Mouse (Mus musculus) kidney, adult 2 months (tissue): ENCODE data around the gene Gdnf.

ENCODE experiments used
- CTCF ChIP-seq: fragments of 200-500 bp; conservative IDR thresholded peaks from 2 replicates; pipeline ENCODE4 v1.5.1; 2011; ENCODE audit warnings: low read depth, mild to moderate bottlenecking, control low read depth, low read length, moderate library complexity, mixed read lengths; ENCODE audit not compliant: insufficient read depth, insufficient read length
- POLR2A ChIP-seq: fragments of 200-500 bp; IDR thresholded peaks from one replicate; pipeline ENCODE4 v1.6.1; 2011; ENCODE audit warnings: low read depth, low read length, control low read depth

DNA sequence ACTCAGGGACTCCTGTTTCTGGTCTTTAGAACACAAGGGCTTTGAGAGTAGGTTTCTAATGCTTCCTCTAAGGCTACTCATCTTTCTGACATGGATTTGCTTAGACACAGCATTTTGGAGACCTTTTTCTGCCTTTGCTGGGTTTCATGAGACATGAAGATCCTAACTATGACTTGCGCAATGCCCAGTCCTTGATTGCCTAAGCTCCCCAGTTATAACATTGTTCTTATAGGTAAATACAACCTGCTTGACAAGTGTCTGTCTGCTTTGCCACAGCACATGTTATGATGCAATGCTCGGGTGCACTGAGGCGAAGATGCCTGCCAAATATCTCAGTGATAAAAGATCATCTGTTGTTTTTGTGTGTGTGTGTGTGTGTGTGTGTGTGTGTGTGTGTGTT, 54.7 kb downstream of the Gdnf start:
- TF ChIP-seq CTCF (no peak), POLR2A (no peak)
